Mouse (Mus musculus): ENCODE results near the gene Defa28. TPM values are rescaled to one million over a fixed set of nuclear protein-coding genes. Genes with fewer than 3 reads are reported as not detected.
"Not testable (repeated sequence)": the region's sequence is repeated elsewhere in the genome, so short reads cannot be mapped to it uniquely, and the experiment has no call there.

The Defa28 gene
- not detected in 2 replicates for polyA plus RNA-seq (2015; fragmentation: Nextera tagmentation; extraction: Ambion mirVana)

DNA sequence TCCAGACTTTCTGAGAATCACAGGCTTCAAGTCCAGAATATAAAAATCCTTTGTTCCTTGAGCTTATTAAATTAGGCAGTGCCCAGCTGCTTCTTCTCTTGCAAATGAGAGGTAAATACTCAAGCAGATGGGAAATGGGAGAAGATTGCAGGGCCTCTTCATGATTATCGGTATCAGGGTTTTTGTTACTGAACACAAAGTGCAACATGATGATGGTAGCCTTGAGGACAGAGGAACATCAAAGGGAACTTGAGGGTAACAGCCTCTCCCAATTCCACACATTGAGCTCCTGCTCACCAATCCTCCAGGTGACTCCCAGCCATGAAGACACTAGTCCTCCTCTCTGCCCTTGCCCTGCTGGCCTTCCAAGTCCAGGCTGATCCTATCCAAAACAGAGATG, at the start of gene Defa28:
Gene Defa28, plus strand, starts transcription at position 301 of the 400 bp plus-strand sequence.
- not testable (repeated sequence) for H3K4me2 ChIP-seq (ENCODE audit: low read depth, low read length)

GRCm38 (mm10) chr8:21565086-21565485, 17.7 kb upstream of the Defa28 start, which contains the start of gene Defa37:
Gene Defa37 (plus strand): TSS chr8:21565386.
- no CpG with 5 or more reads among the region's 1 CpGs for WGBS
- not testable (repeated sequence) for H3K9me3 ChIP-seq (ENCODE audit: control insufficient read depth, low read length); H3K4me3 ChIP-seq (ENCODE audit: low read length); H3K36me3 ChIP-seq (ENCODE audit: control insufficient read depth, insufficient read depth, low read length); H3K9ac ChIP-seq (ENCODE audit: low read length); H3K4me2 ChIP-seq (ENCODE audit: low read depth, low read length); H3K27me3 ChIP-seq (ENCODE audit: control insufficient read depth, insufficient read depth, low read depth, low read length); ATAC-seq (ENCODE audit: low read depth); H3K4me1 ChIP-seq (replicated peaks; ENCODE audit: control insufficient read depth, insufficient read depth, low read length); H3K27ac ChIP-seq (ENCODE audit: low read length)

More for the DNA sequence above, at the start of gene Defa28:
- H3K4me1 ChIP-seq (replicated peaks; ENCODE audit: control insufficient read depth, insufficient read depth, low read length); H3K27me3 ChIP-seq (ENCODE audit: control insufficient read depth, insufficient read depth, low read depth, low read length); H3K36me3 ChIP-seq (ENCODE audit: control insufficient read depth, insufficient read depth, low read length); H3K27ac ChIP-seq (ENCODE audit: low read length); H3K4me3 ChIP-seq (ENCODE audit: low read length); H3K9me3 ChIP-seq (ENCODE audit: control insufficient read depth, low read length); H3K9ac ChIP-seq (ENCODE audit: low read length); ATAC-seq (ENCODE audit: low read depth): not testable (repeated sequence)
- WGBS, result no CpG with 5 or more reads among the region's 1 CpGs

- H3K4me3 ChIP-seq (ENCODE audit: low read length); H3K4me1 ChIP-seq (replicated peaks; ENCODE audit: control insufficient read depth, insufficient read depth, low read length); H3K9ac ChIP-seq (ENCODE audit: low read length); ATAC-seq (ENCODE audit: low read depth); H3K36me3 ChIP-seq (ENCODE audit: control insufficient read depth, insufficient read depth, low read length); H3K27ac ChIP-seq (ENCODE audit: low read length); H3K4me2 ChIP-seq (ENCODE audit: low read depth, low read length); H3K9me3 ChIP-seq (ENCODE audit: control insufficient read depth, low read length); H3K27me3 ChIP-seq (ENCODE audit: control insufficient read depth, insufficient read depth, low read depth, low read length): not testable (repeated sequence)
- WGBS, result no CpG with 5 or more reads among the region's 1 CpGs
Observed at GRCm38 (mm10) chr8:21594408-21594807, 11.6 kb downstream of the Defa28 start, which contains the start of gene Gm7861. Gene Gm7861 (minus strand): TSS chr8:21594508.

DNA sequence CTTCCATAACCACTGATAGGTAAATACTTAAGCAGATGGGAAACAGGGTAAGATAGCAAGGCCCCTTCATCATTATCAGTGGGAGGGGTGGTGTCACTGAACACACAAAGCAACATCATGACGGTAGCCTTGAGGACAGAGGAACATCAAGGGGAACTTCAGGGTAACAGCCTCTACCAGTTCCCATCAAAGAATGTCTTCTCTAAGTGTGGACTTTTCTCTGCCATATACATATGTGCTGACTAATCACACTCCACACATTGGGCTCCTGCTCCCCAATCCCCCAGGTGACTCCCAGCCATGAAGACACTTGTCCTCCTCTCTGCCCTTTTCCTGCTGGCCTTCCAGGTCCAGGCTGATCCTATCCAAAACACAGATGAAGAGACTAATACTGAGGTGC, 35.1 kb downstream of the Defa28 start, which contains the start of gene Defa26:
Gene Defa26, plus strand, starts transcription at position 301 of the 400 bp plus-strand sequence.
- H3K4me1 ChIP-seq (replicated peaks; ENCODE audit: control insufficient read depth, insufficient read depth, low read length); H3K27ac ChIP-seq (ENCODE audit: low read length); H3K36me3 ChIP-seq (ENCODE audit: control insufficient read depth, insufficient read depth, low read length); ATAC-seq (ENCODE audit: low read depth); H3K4me2 ChIP-seq (ENCODE audit: low read depth, low read length); H3K9me3 ChIP-seq (ENCODE audit: control insufficient read depth, low read length); H3K9ac ChIP-seq (ENCODE audit: low read length); H3K27me3 ChIP-seq (ENCODE audit: control insufficient read depth, insufficient read depth, low read depth, low read length); H3K4me3 ChIP-seq (ENCODE audit: low read length): not testable (repeated sequence)
- no CpG with 5 or more reads among the region's 1 CpGs for WGBS

Other genes with a start within 250 kb of the Defa28 start
- gene Defa2, start 204.5 kb upstream of the Defa28 start, polyA plus RNA-seq (2015; fragmentation: Nextera tagmentation; extraction: Ambion mirVana), result not detected in 2 replicates
- not detected in 2 replicates for gene Defa33, start 191.2 kb upstream of the Defa28 start, polyA plus RNA-seq (2015; fragmentation: Nextera tagmentation; extraction: Ambion mirVana)
- not detected in 2 replicates for gene Defa36, start 155.6 kb upstream of the Defa28 start, polyA plus RNA-seq (2015; fragmentation: Nextera tagmentation; extraction: Ambion mirVana)
- not detected in 2 replicates for gene Gm7849, start 126.4 kb upstream of the Defa28 start, polyA plus RNA-seq (2015; fragmentation: Nextera tagmentation; extraction: Ambion mirVana)
- not detected in 2 replicates for gene Defa20, start 73.7 kb upstream of the Defa28 start, polyA plus RNA-seq (2015; fragmentation: Nextera tagmentation; extraction: Ambion mirVana)
- gene Defa32, start 54.0 kb upstream of the Defa28 start, polyA plus RNA-seq (2015; fragmentation: Nextera tagmentation; extraction: Ambion mirVana), result not detected in 2 replicates
- 1.1 TPM in 1 of 2 replicates, not detected in the other for gene Defa37, start 17.6 kb upstream of the Defa28 start, polyA plus RNA-seq (2015; fragmentation: Nextera tagmentation; extraction: Ambion mirVana)
- gene Gm7861, start 11.5 kb downstream of the Defa28 start, polyA plus RNA-seq (2015; fragmentation: Nextera tagmentation; extraction: Ambion mirVana), result not detected in 2 replicates
- gene Defa26, start 35.2 kb downstream of the Defa28 start, polyA plus RNA-seq (2015; fragmentation: Nextera tagmentation; extraction: Ambion mirVana), result not detected in 2 replicates
- not detected in 2 replicates for gene Defa17, start 72.8 kb downstream of the Defa28 start, polyA plus RNA-seq (2015; fragmentation: Nextera tagmentation; extraction: Ambion mirVana)
- not detected in 2 replicates for gene Defa34, start 82.8 kb downstream of the Defa28 start, polyA plus RNA-seq (2015; fragmentation: Nextera tagmentation; extraction: Ambion mirVana)
- gene AY761184, start 120.6 kb downstream of the Defa28 start, polyA plus RNA-seq (2015; fragmentation: Nextera tagmentation; extraction: Ambion mirVana), result not detected in 2 replicates
- gene Defa24, start 151.5 kb downstream of the Defa28 start, polyA plus RNA-seq (2015; fragmentation: Nextera tagmentation; extraction: Ambion mirVana), result not detected in 2 replicates
- gene Defb50, start 240.5 kb downstream of the Defa28 start, polyA plus RNA-seq (2015; fragmentation: Nextera tagmentation; extraction: Ambion mirVana), result not detected in 2 replicates